Comparison of ENCODE assay signal across 8 mouse cellular contexts in the genomic region with DNA sequence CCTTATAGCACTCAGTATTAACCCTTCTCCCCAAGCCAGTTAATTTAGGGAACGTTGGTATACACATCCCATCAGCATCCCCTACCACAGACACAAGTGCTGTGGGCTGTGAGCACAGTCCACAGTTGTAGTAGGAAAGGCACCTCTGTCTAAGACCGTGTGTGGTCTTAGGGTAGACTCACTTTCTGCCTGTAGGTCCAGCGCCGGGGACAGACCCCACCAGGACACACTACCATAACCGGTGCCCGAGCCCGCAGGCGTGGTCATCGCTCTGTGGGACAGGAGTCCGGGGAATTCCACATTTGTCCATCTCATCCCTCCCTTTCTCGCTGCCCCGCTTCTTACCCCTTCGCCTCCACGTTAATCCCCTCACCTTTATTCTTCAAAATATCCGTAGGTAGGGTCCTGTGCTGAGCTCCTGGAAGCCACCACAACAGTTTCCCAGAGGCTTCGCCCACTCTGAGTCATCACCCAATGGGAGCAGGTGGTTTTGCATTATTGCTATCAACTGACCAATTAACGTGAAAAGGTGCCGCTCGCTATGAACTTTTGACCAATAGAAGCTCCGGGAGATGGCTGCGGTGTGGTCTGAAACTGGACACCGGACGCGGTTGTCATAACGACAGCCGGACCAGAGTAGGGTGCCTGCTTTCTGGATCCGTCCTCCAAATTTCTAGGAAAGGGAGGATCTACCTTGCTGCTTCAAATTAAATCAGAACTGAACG. TPM values are rescaled to one million over a fixed set of nuclear protein-coding genes. Genes with fewer than 3 reads are reported as not detected.
DNase-seq lines count a peak whose midpoint lies in the region; ATAC-seq and TF ChIP-seq lines count a peak whose summit lies in the region.

A gene (minus strand): TSS at position 449 of the 725 bp plus-strand sequence.

- no peaks in the 10 kb centered on the region for H3K9me3 ChIP-seq in heart, embryonic 11.5 days (replicated peaks; ENCODE audit: control insufficient read depth, low read length)
- no peaks in the 10 kb centered on the region for H3K9me3 ChIP-seq in kidney, embryonic 14.5 days (ENCODE audit: control insufficient read depth, low read length)
- H3K9me3 ChIP-seq in lung, postnatal 0 days (ENCODE audit: low read length), result no peaks in the 10 kb centered on the region

- H3K36me3 ChIP-seq in heart, embryonic 11.5 days (ENCODE audit: control insufficient read depth, insufficient read depth, low read length), result no peaks in the 10 kb centered on the region
- no peaks in the 10 kb centered on the region for H3K36me3 ChIP-seq in kidney, embryonic 14.5 days (ENCODE audit: control insufficient read depth, insufficient read depth, low read length)
- no peaks in the 10 kb centered on the region for H3K36me3 ChIP-seq in lung, postnatal 0 days (ENCODE audit: insufficient read depth, low read length)

- ATAC-seq in heart, embryonic 11.5 days (replicated peaks; ENCODE audit: insufficient number of reproducible peaks, low FRiP score, low TSS enrichment), result peak; percentile 87
- ATAC-seq in kidney, embryonic 14.5 days (ENCODE audit: low FRiP score, low TSS enrichment), result peak; percentile 96
- peak; percentile 97 for ATAC-seq in lung, postnatal 0 days

- WGBS in heart, embryonic 11.5 days (ENCODE audit: insufficient replicate concordance), result 6% methylated on average over 28 of the region's 28 CpGs
- WGBS in kidney, embryonic 14.5 days, result 2% methylated on average over 28 of the region's 28 CpGs
- 5% methylated on average over 28 of the region's 28 CpGs for WGBS in lung, postnatal 0 days

- no peak within 1 kb of the TSS for H3K9ac ChIP-seq in heart, embryonic 11.5 days (ENCODE audit: low read depth, low read length)
- peak within 1 kb of the TSS; percentile 31; the same call in 1 of the 2 replicates for H3K9ac ChIP-seq in kidney, embryonic 14.5 days (ENCODE audit: low read depth, low read length)
- no peak within 1 kb of the TSS; the same call in 1 of the 2 replicates for H3K9ac ChIP-seq in lung, postnatal 0 days (replicated peaks; ENCODE audit: low read depth)

- H3K27me3 ChIP-seq in heart, embryonic 11.5 days (ENCODE audit: control insufficient read depth, insufficient read depth, low read length), result peaks cover 13% of the 10 kb centered on the region
- no peaks in the 10 kb centered on the region for H3K27me3 ChIP-seq in kidney, embryonic 14.5 days (ENCODE audit: control insufficient read depth, insufficient read depth, low read length)
- no peaks in the 10 kb centered on the region for H3K27me3 ChIP-seq in lung, postnatal 0 days (replicated peaks; ENCODE audit: insufficient read depth, low read length)

- peak within 1 kb of the TSS; percentile 70 for H3K4me2 ChIP-seq in heart, embryonic 11.5 days
- peak within 1 kb of the TSS; percentile 72 for H3K4me2 ChIP-seq in kidney, embryonic 14.5 days (replicated peaks; ENCODE audit: low read depth, low read length)
- peak within 1 kb of the TSS; percentile 50 for H3K4me2 ChIP-seq in lung, postnatal 0 days (replicated peaks; ENCODE audit: low read depth, low read length)

- TF ChIP-seq EP300 in lung, postnatal 0 days (IDR thresholded peaks at IDR 0.05), result peak; percentile 40; the same call in 1 of the 2 replicates

- H3K27ac ChIP-seq in heart, embryonic 11.5 days (ENCODE audit: low read depth, low read length), result no peak within 1 kb of the TSS
- no peak within 1 kb of the TSS for H3K27ac ChIP-seq in kidney, embryonic 14.5 days (ENCODE audit: low read depth, low read length)
- no peak within 1 kb of the TSS for H3K27ac ChIP-seq in lung, postnatal 0 days (ENCODE audit: low read length)

- no peak for TF ChIP-seq CTCF in lung, postnatal 0 days (IDR thresholded peaks at IDR 0.05)

- DNase-seq in NIH3T3 (ENCODE audit: low read depth), result peak; percentile 58
- DNase-seq in embryo, embryonic 11.5 days (ENCODE audit: low read depth, low spot score), result peak; percentile 79
- DNase-seq in lung, postnatal 0 days (ENCODE audit: low spot score), result peak; percentile 92
- DNase-seq in ovary, postnatal 14 days (ENCODE audit: low spot score), result peak; percentile 54
- DNase-seq in B cell, adult 2 months, result no peak
- DNase-seq in spleen, adult 12 weeks (ENCODE audit: low spot score), result no peak

- H3K4me3 ChIP-seq in heart, embryonic 11.5 days (ENCODE audit: low read depth, low read length), result peak within 1 kb of the TSS; percentile 37
- peak within 1 kb of the TSS; percentile 42 for H3K4me3 ChIP-seq in kidney, embryonic 14.5 days (ENCODE audit: low read length)
- H3K4me3 ChIP-seq in lung, postnatal 0 days (ENCODE audit: low read depth, low read length), result peak within 1 kb of the TSS; percentile 24; the same call in 1 of the 2 replicates

- no peaks in the 10 kb centered on the region for H3K4me1 ChIP-seq in heart, embryonic 11.5 days (ENCODE audit: control insufficient read depth, insufficient read depth, low read length)
- no peaks in the 10 kb centered on the region for H3K4me1 ChIP-seq in kidney, embryonic 14.5 days (ENCODE audit: control insufficient read depth, insufficient read depth, low read length)
- H3K4me1 ChIP-seq in lung, postnatal 0 days (ENCODE audit: insufficient read depth, low read depth, low read length), result peaks cover 3% of the 10 kb centered on the region; the same call in 1 of the 2 replicates

RNA-seq across cellular contexts. Expression of the gene that starts here (rescaled TPM):
- polyA plus RNA-seq in heart, embryonic 11.5 days (2014; fragmentation: Nextera tagmentation; extraction: Ambion mirVana), result 0.19 and 0.44 TPM in 2 replicates
- 1.3 and 2.4 TPM in 2 replicates for polyA plus RNA-seq in kidney, embryonic 14.5 days (2014; fragmentation: Nextera tagmentation; extraction: Ambion mirVana)
- polyA plus RNA-seq in lung, postnatal 0 days (2015; fragmentation: Nextera tagmentation; extraction: Ambion mirVana), result 3.3 and 3.4 TPM in 2 replicates

Comparison
In these comparisons a context has a peak if more than half of its experiments do, and no peak if none do; other contexts are left out.
1. Peak in ATAC-seq, H3K4me3 ChIP-seq and H3K4me2 ChIP-seq in heart, embryonic 11.5 days; RNA of the gene not detected or under 1 TPM.
2. DNase-seq: peak in NIH3T3 (single experiment), embryo, embryonic 11.5 days (single experiment), lung, postnatal 0 days (single experiment) and ovary, postnatal 14 days (single experiment); none in B cell, adult 2 months (0 of 2) and spleen, adult 12 weeks (single experiment).
3. Peak in every context shown above with its lines, with median percentiles within 50 percentile points of each other: ATAC-seq, H3K4me2 ChIP-seq and H3K4me3 ChIP-seq.